Comparison of ENCODE assay signal across 8 mouse cellular contexts in the genomic region with DNA sequence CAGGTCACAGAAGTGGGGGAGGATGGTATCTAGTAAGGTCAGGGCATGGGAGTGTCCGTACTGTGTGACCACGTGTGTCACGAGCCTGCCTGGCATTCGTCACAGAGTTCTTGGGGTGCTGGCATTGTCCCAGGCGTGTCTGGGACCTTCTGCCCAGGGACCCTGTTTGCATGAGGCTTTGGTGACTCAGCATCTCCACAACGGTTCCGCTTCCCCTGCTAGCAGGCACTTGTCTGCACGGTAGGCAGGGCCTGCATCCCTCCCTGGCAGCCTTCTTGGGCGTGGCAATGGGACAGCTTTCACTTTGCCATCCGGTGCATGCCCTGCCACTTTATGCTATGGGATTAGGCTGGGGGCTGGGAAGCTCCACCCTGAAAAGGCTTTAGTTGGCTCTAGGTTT. TPM values are rescaled to one million over a fixed set of nuclear protein-coding genes. Genes with fewer than 3 reads are reported as not detected.
DNase-seq lines count a peak whose midpoint lies in the region; ATAC-seq and TF ChIP-seq lines count a peak whose summit lies in the region.

No protein-coding gene starts in this region.

- intact Hi-C loops in heart, postnatal 25 days (cut with DNase I) = no loop called here

- H3K4me2 ChIP-seq in CH12.LX (ENCODE audit: insufficient read depth, low read depth, poor library complexity, severe bottlenecking) = peak overlapping the region; percentile 49
- H3K4me2 ChIP-seq in lung, postnatal 0 days (replicated peaks; ENCODE audit: low read depth, low read length) = no peak overlapping the region
- no peak overlapping the region for H3K4me2 ChIP-seq in neural tube, embryonic 15.5 days

- H3K4me3 ChIP-seq in CH12.LX (replicated peaks in 1 of 3; ENCODE audit: low read depth in 2 of 3, low read length in 2 of 3, poor library complexity in 1 of 3) = peak overlapping the region in 1 of 3 experiments; percentile 13
- H3K4me3 ChIP-seq in lung, postnatal 0 days (ENCODE audit: low read depth, low read length) = no peak overlapping the region
- H3K4me3 ChIP-seq in neural tube, embryonic 15.5 days (replicated peaks) = no peak overlapping the region

- TF ChIP-seq EP300 in CH12.LX (IDR thresholded peaks at IDR 0.05; ENCODE audit: low read length) = peak; percentile 51; the same call in 1 of the 2 replicates
- no peak for TF ChIP-seq EP300 in lung, postnatal 0 days (IDR thresholded peaks at IDR 0.05)

- H3K9ac ChIP-seq in CH12.LX (ENCODE audit: insufficient read depth, low read depth) = peak overlapping the region; percentile 45; the same call in 1 of the 2 replicates
- no peak overlapping the region for H3K9ac ChIP-seq in lung, postnatal 0 days (replicated peaks; ENCODE audit: low read depth)
- H3K9ac ChIP-seq in neural tube, embryonic 15.5 days (replicated peaks) = no peak overlapping the region

- dilution Hi-C loops in CH12.LX (cut with MboI; ENCODE audit: extremely low pct_ligation_motif_present, extremely low pct_unique_long_range_greater_than_20kb, low sequenced_read_pairs) = no loop called here

- peaks cover 45% of the 10 kb centered on the region for H3K79me2 ChIP-seq in CH12.LX (replicated peaks; ENCODE audit: control insufficient read depth, extremely low read depth, insufficient read depth, poor library complexity, severe bottlenecking)

- peaks cover 4% of the 10 kb centered on the region for H3K9me3 ChIP-seq in CH12.LX (replicated peaks; ENCODE audit: low read length)
- no peaks in the 10 kb centered on the region for H3K9me3 ChIP-seq in lung, postnatal 0 days (ENCODE audit: low read length)
- H3K9me3 ChIP-seq in neural tube, embryonic 15.5 days (replicated peaks) = no peaks in the 10 kb centered on the region

- peak; percentile 98 for DNase-seq in heart, adult 11 months
- DNase-seq in heart, postnatal 25 days (ENCODE audit: low spot score) = no peak
- peak; percentile 92 for DNase-seq in CH12.LX (ENCODE audit: extremely low read depth)
- DNase-seq in lung, postnatal 0 days (ENCODE audit: low spot score) = peak; percentile 58
- DNase-seq in thymus, postnatal 0 days (ENCODE audit: low spot score) = peak; percentile 56
- no peak for DNase-seq in layer of hippocampus, adult 18-20 months (ENCODE audit: low spot score in 2 of 2)

- in situ Hi-C loops in CH12.LX (cut with MboI; ENCODE audit: low pct_ligation_motif_present, low pct_unique_long_range_greater_than_20kb, low sequenced_read_pairs) = no loop called here

- peaks cover 80 to 92% of the 10 kb centered on the region in 2 experiments for H3K4me1 ChIP-seq in CH12.LX (ENCODE audit: control insufficient read depth in 1 of 2, insufficient read depth in 2 of 2)
- H3K4me1 ChIP-seq in lung, postnatal 0 days (ENCODE audit: insufficient read depth, low read depth, low read length) = no peaks in the 10 kb centered on the region
- no peaks in the 10 kb centered on the region for H3K4me1 ChIP-seq in neural tube, embryonic 15.5 days

- 45% methylated on average over 10 of the region's 10 CpGs for WGBS in lung, postnatal 0 days
- WGBS in neural tube, embryonic 15.5 days = 79% methylated on average over 10 of the region's 10 CpGs

- TF ChIP-seq POLR2A in CH12.LX (IDR thresholded peaks at IDR 0.05; ENCODE audit: low read depth, low read length) = peak; percentile 57; the same call in 1 of the 2 replicates

- H3K36me3 ChIP-seq in CH12.LX (replicated peaks in 1 of 2; ENCODE audit: control insufficient read depth in 1 of 2, insufficient read depth in 1 of 2, low read length in 1 of 2) = peaks cover 38 to 40% of the 10 kb centered on the region in 2 experiments
- H3K36me3 ChIP-seq in lung, postnatal 0 days (ENCODE audit: insufficient read depth, low read length) = no peaks in the 10 kb centered on the region
- H3K36me3 ChIP-seq in neural tube, embryonic 15.5 days = no peaks in the 10 kb centered on the region

- no peak for TF ChIP-seq CTCF in CH12.LX (conservative IDR thresholded peaks at IDR 0.05 in 1 of 2, IDR thresholded peaks at IDR 0.05 in 1 of 2; ENCODE audit: low read depth in 2 of 2, low read length in 2 of 2)
- no peak for TF ChIP-seq CTCF in lung, postnatal 0 days (IDR thresholded peaks at IDR 0.05)

- no peak for TF ChIP-seq RAD21 in CH12.LX (IDR thresholded peaks at IDR 0.05; ENCODE audit: low read depth, low read length)

- no peaks in the 10 kb centered on the region for H3K27me3 ChIP-seq in CH12.LX (replicated peaks)
- H3K27me3 ChIP-seq in lung, postnatal 0 days (replicated peaks; ENCODE audit: insufficient read depth, low read length) = no peaks in the 10 kb centered on the region
- no peaks in the 10 kb centered on the region for H3K27me3 ChIP-seq in neural tube, embryonic 15.5 days (replicated peaks)

- H3K27ac ChIP-seq in CH12.LX (ENCODE audit: insufficient read depth, low read depth) = peak overlapping the region; percentile 96
- no peak overlapping the region for H3K27ac ChIP-seq in lung, postnatal 0 days (ENCODE audit: low read length)
- no peak overlapping the region for H3K27ac ChIP-seq in neural tube, embryonic 15.5 days (replicated peaks)

- peak; percentile 94 for ATAC-seq in granulocyte monocyte progenitor cell, adult 5-6 weeks (replicated peaks; ENCODE audit: poor library complexity, severe bottlenecking)
- peak; percentile 71 for ATAC-seq in lung, postnatal 0 days
- no peak for ATAC-seq in neural tube, embryonic 15.5 days (ENCODE audit: low FRiP score)

TF ChIP-seq in CH12.LX, 34 proteins besides CTCF, POLR2A, EP300 and RAD21 (continues in another document):
- TF ChIP-seq ETS1 (conservative IDR thresholded peaks at IDR 0.05; ENCODE audit: low read depth, low read length) = peak; percentile 89
- TF ChIP-seq HCFC1 (IDR thresholded peaks at IDR 0.05; ENCODE audit: low read depth, low read length) = peak; percentile 26; the same call in 1 of the 2 replicates
- TF ChIP-seq KAT2A (IDR thresholded peaks at IDR 0.05; ENCODE audit: insufficient replicate concordance, low read length) = no peak
- no peak for TF ChIP-seq PAX5 (IDR thresholded peaks at IDR 0.05; ENCODE audit: low read length)
- TF ChIP-seq ZMIZ1 (IDR thresholded peaks at IDR 0.05; ENCODE audit: low read depth, low read length) = no peak
- TF ChIP-seq TCF12 (IDR thresholded peaks at IDR 0.05; ENCODE audit: low read depth, low read length) = peak; percentile 81; the same call in 1 of the 2 replicates
- peak; percentile 42; the same call in 1 of the 2 replicates for TF ChIP-seq JUN (IDR thresholded peaks at IDR 0.05; ENCODE audit: insufficient read depth, low read depth, low read length)
- peak; percentile 19; the same call in 1 of the 2 replicates for TF ChIP-seq MXI1 (IDR thresholded peaks at IDR 0.05; ENCODE audit: low read depth, low read length)
- TF ChIP-seq ELF1 (IDR thresholded peaks at IDR 0.05; ENCODE audit: low read depth, low read length) = 0 out of 2 replicates have a peak, but pooled peaks have one; percentile 33
- TF ChIP-seq ZNF384 (IDR thresholded peaks at IDR 0.05; ENCODE audit: low read depth, low read length) = no peak
- TF ChIP-seq SIN3A (IDR thresholded peaks at IDR 0.05; ENCODE audit: low read length) = peak; percentile 63
- TF ChIP-seq NELFE (IDR thresholded peaks at IDR 0.05; ENCODE audit: low read depth, low read length) = no peak; the same call in 1 of the 2 replicates
- TF ChIP-seq IRF4 (IDR thresholded peaks at IDR 0.05; ENCODE audit: low read depth, low read length) = peak; percentile 75; the same call in 1 of the 2 replicates
- no peak; the same call in 1 of the 2 replicates for TF ChIP-seq NRF1 (IDR thresholded peaks at IDR 0.05; ENCODE audit: low read depth, low read length)
- no peak for TF ChIP-seq TBP (conservative IDR thresholded peaks at IDR 0.05; ENCODE audit: low read depth, low read length)
- peak; percentile 29; the same call in 1 of the 2 replicates for TF ChIP-seq USF1 (IDR thresholded peaks at IDR 0.05; ENCODE audit: low read depth, low read length)
- no peak for TF ChIP-seq ZC3H11A (IDR thresholded peaks at IDR 0.05; ENCODE audit: low read depth, low read length)
- TF ChIP-seq BHLHE40 (IDR thresholded peaks at IDR 0.05; ENCODE audit: low read depth, low read length) = peak; percentile 94
- peak; percentile 79; the same call in 1 of the 2 replicates for TF ChIP-seq MYC (IDR thresholded peaks at IDR 0.05; ENCODE audit: low read depth, low read length)
- TF ChIP-seq POLR2AphosphoS2 (IDR thresholded peaks at IDR 0.05; ENCODE audit: low read depth, low read length) = no peak
- no peak for TF ChIP-seq E2F4 (IDR thresholded peaks at IDR 0.05; ENCODE audit: insufficient replicate concordance, low read depth, low read length)
- peak; percentile 90 for TF ChIP-seq MAX (IDR thresholded peaks at IDR 0.05; ENCODE audit: low read length)
- no peak for TF ChIP-seq RCOR1 (conservative IDR thresholded peaks at IDR 0.05; ENCODE audit: low read depth, low read length)
- TF ChIP-seq UBTF (IDR thresholded peaks at IDR 0.05; ENCODE audit: low read depth, low read length) = no peak

RNA-seq across cellular contexts. Expression of a gene that starts 27.9 kb away (rescaled TPM):
- 1 to 10 TPM; 1.7 to 1.9 TPM for total RNA-seq in heart, postnatal 25 days (2021)
- total RNA-seq in CH12.LX (2012; rRNA removed) (24.4 and 26.5 TPM in 2 replicates), CH12.LX (2014; rRNA removed) (11.6 and 13.8 TPM in 2 replicates)
- 26.0 and 35.4 TPM in 2 replicates for polyA plus RNA-seq in CH12.LX (2012; ENCODE audit: insufficient read length, low read depth)
- 21.1 and 34.2 TPM in 2 replicates for total RNA-seq in granulocyte monocyte progenitor cell, adult 5-6 weeks (2014; fragmentation: Nextera tagmentation)
- 15.6 and 16.3 TPM in 2 replicates for total RNA-seq in granulocyte monocyte progenitor cell, adult 5-6 weeks (2017)
- 5.2 and 5.4 TPM in 2 replicates for polyA plus RNA-seq in lung, postnatal 0 days (2015; fragmentation: Nextera tagmentation; extraction: Ambion mirVana)
- 19.8 and 22.4 TPM in 2 replicates for polyA plus RNA-seq in thymus, postnatal 0 days (2015; fragmentation: Nextera tagmentation; extraction: Ambion mirVana)
- 1.5 and 5.1 TPM in 2 replicates for polyA plus RNA-seq in neural tube, embryonic 15.5 days (2015; fragmentation: Nextera tagmentation; extraction: Ambion mirVana)
- total RNA-seq in layer of hippocampus, adult 18-20 months (2021) = 1 to 10 TPM in 1 of 2 experiments, under 1 TPM in 1; 0.67 to 1.4 TPM

RNA-seq across cellular contexts. Expression of a gene that starts 38.2 kb away (rescaled TPM):
- under 1 TPM; 0.18 to 0.45 TPM for total RNA-seq in heart, postnatal 25 days (2021)
- total RNA-seq in CH12.LX (2012; rRNA removed) = 71.4 and 129 TPM in 2 replicates
- total RNA-seq in CH12.LX (2014; rRNA removed) = 23.3 and 24.6 TPM in 2 replicates
- 152 and 223 TPM in 2 replicates for polyA plus RNA-seq in CH12.LX (2012; ENCODE audit: insufficient read length, low read depth)
- 73.0 and 78.4 TPM in 2 replicates for total RNA-seq in granulocyte monocyte progenitor cell, adult 5-6 weeks (2014; fragmentation: Nextera tagmentation)
- total RNA-seq in granulocyte monocyte progenitor cell, adult 5-6 weeks (2017) = 22.0 and 28.4 TPM in 2 replicates
- polyA plus RNA-seq in lung, postnatal 0 days (2015; fragmentation: Nextera tagmentation; extraction: Ambion mirVana) = 2.3 and 2.5 TPM in 2 replicates
- 12.2 and 14.5 TPM in 2 replicates for polyA plus RNA-seq in thymus, postnatal 0 days (2015; fragmentation: Nextera tagmentation; extraction: Ambion mirVana)
- 9.8 and 18.7 TPM in 2 replicates for polyA plus RNA-seq in neural tube, embryonic 15.5 days (2015; fragmentation: Nextera tagmentation; extraction: Ambion mirVana)
- 10 to 100 TPM; 14.9 to 16.3 TPM for total RNA-seq in layer of hippocampus, adult 18-20 months (2021)

Comparison
In these comparisons a context has a peak if more than half of its experiments do, and no peak if none do; other contexts are left out.
1. DNase-seq: peak in heart, adult 11 months (single experiment), CH12.LX (single experiment), lung, postnatal 0 days (single experiment) and thymus, postnatal 0 days (single experiment); none in heart, postnatal 25 days (single experiment) and layer of hippocampus, adult 18-20 months (0 of 2).
2. RNA of a gene that starts 27.9 kb away (total RNA-seq): 11.6 to 26.5 TPM in CH12.LX and 15.6 to 34.2 TPM in granulocyte monocyte progenitor cell, adult 5-6 weeks; 1.7 to 1.9 TPM in heart, postnatal 25 days and 0.67 to 1.4 TPM in layer of hippocampus, adult 18-20 months; every median in the first group is over 4 times any median in the second.
3. RNA of a gene that starts 38.2 kb away (total RNA-seq): 23.3 to 129 TPM in CH12.LX, 22.0 to 78.4 TPM in granulocyte monocyte progenitor cell, adult 5-6 weeks and 14.9 to 16.3 TPM in layer of hippocampus, adult 18-20 months; 0.18 to 0.45 TPM in heart, postnatal 25 days; every median in the first group is over 10 times any median in the second.